Mouse (Mus musculus) liver, adult 2 months (tissue): ENCODE measurements around the gene Cux1.

Experiments used
- CTCF ChIP-seq: fragments of 200-500 bp; IDR thresholded peaks from 2 replicates; pipeline ENCODE4 v1.5.1; 2011; ENCODE audit warnings: low read depth, low read length, control low read depth
- POLR2A ChIP-seq: fragments of 200-500 bp; IDR thresholded peaks from 2 replicates; pipeline ENCODE4 v1.6.1; 2011; ENCODE audit warnings: low read length, control low read depth; ENCODE audit not compliant: insufficient read depth; ENCODE audit errors: extremely low read depth

DNA sequence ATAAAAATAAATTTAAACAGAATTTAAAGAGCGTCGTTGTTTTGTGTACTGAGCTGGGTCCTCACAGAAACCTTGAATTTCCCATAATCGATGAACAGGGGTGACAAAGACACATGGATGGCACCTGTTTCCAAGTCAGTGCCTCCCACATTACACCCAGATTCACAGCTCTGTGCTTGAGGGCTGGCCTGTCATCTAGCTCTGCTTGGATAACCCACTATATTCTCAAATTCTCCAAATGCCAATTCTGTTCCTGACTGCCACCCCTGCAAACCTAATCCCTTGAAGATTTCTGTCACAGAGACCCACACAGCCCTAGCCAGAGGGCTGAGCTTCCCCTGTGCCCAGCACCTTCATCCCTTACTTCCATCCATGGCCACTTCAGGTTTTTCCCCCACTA is 114.6 kb downstream of the Cux1 start:
- TF ChIP-seq CTCF (no peak), POLR2A (no peak)
